1 mouse cellular context compared by ENCODE assay signal in genomic region chr16:93131404-93131803, GRCm38 (mm10).
TF ChIP-seq lines count a peak whose summit lies in the region.

No protein-coding gene starts in this region.

TF ChIP-seq in MEL, 35 proteins besides CTCF, POLR2A, EP300 and RAD21 (continued from another document):
- TF ChIP-seq BHLHE40 (IDR thresholded peaks at IDR 0.05; ENCODE audit: borderline replicate concordance, low read depth, low read length), result peak; percentile 86
- TF ChIP-seq TAL1 (IDR thresholded peaks at IDR 0.05; ENCODE audit: low read length), result peak; percentile 63
- no peak for TF ChIP-seq ZC3H11A (IDR thresholded peaks at IDR 0.05; ENCODE audit: low read depth, low read length)
- TF ChIP-seq RCOR1 (IDR thresholded peaks at IDR 0.05; ENCODE audit: low read depth, low read length), result peak; percentile 82
- no peak for TF ChIP-seq HCFC1 (IDR thresholded peaks at IDR 0.05; ENCODE audit: low read depth, low read length)
- peak; percentile 97 for TF ChIP-seq TCF12 (IDR thresholded peaks at IDR 0.05; ENCODE audit: low read depth, low read length)
- no peak for TF ChIP-seq NELFE (IDR thresholded peaks at IDR 0.05; ENCODE audit: low read depth, low read length)
- peak; percentile 30; the same call in 1 of the 2 replicates for TF ChIP-seq MAFK (IDR thresholded peaks at IDR 0.05; ENCODE audit: borderline replicate concordance, low read depth, low read length)
- TF ChIP-seq ETS1 (IDR thresholded peaks at IDR 0.05; ENCODE audit: low read depth, low read length), result peak; percentile 97
- peak; percentile 37; the same call in 1 of the 2 replicates for TF ChIP-seq MYC (IDR thresholded peaks at IDR 0.05; ENCODE audit: low read depth, low read length)
- TF ChIP-seq GATA1 (IDR thresholded peaks at IDR 0.05; ENCODE audit: low read depth, low read length), result peak; percentile 89
- no peak for TF ChIP-seq UBTF (IDR thresholded peaks at IDR 0.05; ENCODE audit: borderline replicate concordance, insufficient read depth, low read depth, low read length)
TF ChIP-seq in MEL: peak in this region for 13.
